Mouse (Mus musculus) ES-Bruce4 (cell line): ENCODE results near the gene Irf7.

Experiments used
- CTCF ChIP-seq: IDR thresholded peaks from one replicate; pipeline ENCODE4 v1.8.1; 2011; ENCODE audit warnings: low read depth, low read length
- POLR2A ChIP-seq: IDR thresholded peaks from one replicate; pipeline ENCODE4 v1.8.1; 2011; ENCODE audit warnings: low read length; ENCODE audit not compliant: insufficient read depth

- TF ChIP-seq POLR2A, result no peak
- no peak for TF ChIP-seq CTCF
These were observed 38.5 kb downstream of the Irf7 start for GRCm38 (mm10) chr7:141227796-141228195.
